Mouse (Mus musculus) CD8-positive naive resting alpha-beta T cell, adult 2 months (primary cell): ENCODE measurements around the gene Hspa5.
A peak's percentile ranks its signal among the peaks of the same experiment; 100 is the strongest.
"Not testable (repeated sequence)": the region's sequence is repeated elsewhere in the genome, so short reads cannot be mapped to it uniquely, and the experiment has no call there.

Source experiments
- DNase-seq, 2 experiments: peaks; one replicate each; pipeline ENCODE4 v3.0.0; 2022; ENCODE audit warnings: low read depth in 2 of 2, low spot score in 2 of 2

The Hspa5 gene

GRCm38 (mm10) chr2:34771368-34772226, at the start of gene Hspa5:
Hspa5 (plus strand) TSS chr2:34771970.
- peak; percentile 98 to 99 for DNase-seq

- no peak for DNase-seq
Observed at GRCm38 (mm10) chr2:34725269-34725668, 46.5 kb upstream of the Hspa5 start.

DNA sequence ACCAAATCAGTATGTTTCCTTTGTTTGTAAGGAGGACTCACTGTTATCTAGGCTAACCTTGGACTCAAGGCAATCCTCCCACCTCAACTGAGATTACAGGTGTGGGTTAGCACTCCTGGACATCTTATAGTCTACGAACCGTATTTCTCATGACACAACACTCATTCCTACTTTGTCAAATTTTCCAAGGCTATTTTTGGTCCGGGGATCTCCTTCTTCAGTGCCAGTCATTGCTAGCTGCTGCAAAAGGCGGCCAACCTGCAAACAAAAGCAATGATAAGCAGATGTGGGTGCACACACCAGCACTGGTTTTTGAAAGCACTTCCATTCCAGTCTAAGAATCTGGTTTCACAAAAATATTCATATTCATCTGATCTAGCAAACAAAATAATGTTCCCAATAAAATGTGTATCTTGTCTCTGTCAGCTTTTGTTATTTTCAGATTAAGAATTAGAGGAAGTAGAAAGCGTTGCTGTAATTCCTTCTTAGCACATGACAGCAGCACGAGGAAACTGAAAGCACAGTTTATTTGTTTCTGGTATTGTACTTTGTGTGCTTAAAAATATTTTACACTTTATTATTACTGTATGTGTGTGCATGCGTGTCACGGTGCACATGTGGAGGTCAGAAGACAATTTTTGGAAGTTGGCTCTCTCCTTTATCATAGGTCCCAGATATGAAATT, 44.6 kb upstream of the Hspa5 start:
- DNase-seq: no peak

DNA sequence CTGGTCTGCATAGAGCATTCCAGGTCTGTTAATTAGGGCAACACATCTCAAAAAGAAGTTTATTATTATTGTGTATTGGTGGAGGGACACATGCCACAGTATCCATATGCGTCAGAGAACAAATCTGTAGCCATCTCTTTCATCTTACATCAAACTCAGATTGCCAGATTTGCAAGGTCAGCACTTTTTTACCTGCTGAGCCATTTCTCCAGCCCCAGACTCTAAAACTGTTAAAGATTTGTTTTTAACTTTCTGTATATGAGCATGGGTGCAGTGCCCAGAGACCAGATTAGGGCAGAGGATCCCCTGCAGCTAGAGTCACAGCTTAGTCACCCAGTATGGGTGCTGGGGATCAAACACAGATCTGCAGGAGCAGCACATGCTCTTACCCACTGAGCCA, 35.1 kb upstream of the Hspa5 start:
- no peak for DNase-seq

DNA sequence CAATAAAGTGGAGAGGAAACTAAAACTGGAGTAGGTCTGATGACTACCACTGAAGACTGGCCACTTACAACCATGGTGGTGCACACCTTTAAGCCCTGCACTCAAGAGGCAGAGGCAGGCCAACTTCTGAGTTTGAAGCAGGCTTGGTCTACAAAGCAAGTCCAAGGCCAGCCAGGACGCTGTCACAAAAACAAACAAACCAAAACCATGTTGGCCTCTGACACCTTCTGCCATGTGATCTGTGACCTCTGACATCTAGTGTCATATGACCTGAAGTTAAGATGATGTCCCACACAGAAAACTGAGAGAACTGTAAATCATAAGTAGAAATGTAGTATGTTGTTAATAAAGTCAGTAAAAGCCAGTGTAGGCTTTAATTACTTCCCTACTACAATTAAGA, 33.9 kb upstream of the Hspa5 start:
- DNase-seq: no peak

DNA sequence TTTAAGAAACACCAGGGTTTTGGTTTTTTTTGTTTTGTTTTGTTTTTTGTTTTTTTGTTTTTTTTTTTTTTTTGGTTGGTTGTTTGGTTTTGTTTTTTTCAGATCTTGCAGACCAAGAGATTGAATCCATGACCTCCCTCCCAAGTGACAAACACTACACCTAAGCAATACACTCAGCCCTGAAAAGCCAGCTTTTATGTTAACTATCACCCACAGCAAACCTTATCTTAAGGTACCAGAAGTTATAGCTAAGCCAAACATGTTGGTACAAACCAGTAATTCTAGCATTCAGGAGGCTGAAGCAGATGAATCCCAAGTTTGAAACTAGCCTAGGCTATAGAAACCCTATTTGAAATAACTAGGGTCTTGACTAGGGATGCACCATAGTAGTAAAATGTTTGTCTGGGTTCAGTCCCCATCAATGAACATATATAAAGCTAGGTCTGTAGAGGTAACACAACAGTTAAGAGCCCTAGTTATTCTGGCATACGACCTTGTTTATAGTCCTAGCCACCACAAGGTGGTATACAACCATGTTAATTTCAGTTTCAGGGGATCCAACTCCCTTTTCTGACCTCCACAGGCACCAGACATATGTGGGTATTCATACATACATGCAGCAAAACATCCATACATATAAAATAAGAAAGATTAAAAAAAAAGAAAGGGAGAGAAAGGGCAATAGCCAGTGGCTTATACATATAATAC, 31.9 kb upstream of the Hspa5 start:
- no peak for DNase-seq

- DNase-seq: no peak
Observed at GRCm38 (mm10) chr2:34741390-34742159, 30.2 kb upstream of the Hspa5 start.

GRCm38 (mm10) chr2:34742675-34743074, 29.1 kb upstream of the Hspa5 start:
- DNase-seq: no peak

DNA sequence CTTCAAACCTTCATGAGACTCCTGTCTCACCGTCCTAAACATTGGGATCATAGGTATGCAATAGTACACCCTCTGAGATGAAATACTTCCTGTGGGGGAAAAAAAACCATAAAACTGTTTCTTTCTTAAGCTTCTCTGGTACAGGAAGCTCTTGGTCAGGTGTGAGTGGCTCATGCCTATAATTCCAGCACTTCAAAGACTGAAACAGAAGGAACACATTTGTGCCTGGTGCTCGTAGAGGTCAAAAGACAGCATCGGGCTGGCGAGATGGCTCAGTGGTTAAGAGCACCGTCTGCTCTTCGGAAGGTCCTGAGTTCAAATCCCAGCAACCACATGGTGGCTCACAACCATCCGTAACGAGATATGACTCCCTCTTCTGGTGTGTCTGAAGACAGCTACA, 27.3 kb upstream of the Hspa5 start:
- DNase-seq: peak in 1 of 2 experiments; percentile 11

DNA sequence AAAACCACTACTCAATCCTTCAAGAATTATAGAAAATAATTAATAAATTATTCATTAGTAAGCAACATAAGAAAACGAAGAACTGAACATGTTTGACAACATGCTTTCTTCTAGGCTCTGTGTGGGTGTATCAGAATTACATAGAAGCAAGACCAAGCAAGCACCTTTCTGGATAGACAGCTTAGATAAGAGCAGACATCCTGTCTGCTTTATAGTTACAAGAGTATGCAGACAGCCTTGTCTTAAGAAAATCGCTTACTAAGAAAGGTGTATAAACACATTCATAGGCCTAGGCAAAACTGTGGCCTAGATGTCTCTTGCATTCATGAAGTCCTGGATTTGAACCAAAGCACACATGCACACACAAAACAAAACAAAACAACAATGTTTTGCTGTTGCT, 26.1 kb upstream of the Hspa5 start:
- DNase-seq: no peak

GRCm38 (mm10) chr2:34748479-34748878, 23.3 kb upstream of the Hspa5 start:
- no peak for DNase-seq

DNA sequence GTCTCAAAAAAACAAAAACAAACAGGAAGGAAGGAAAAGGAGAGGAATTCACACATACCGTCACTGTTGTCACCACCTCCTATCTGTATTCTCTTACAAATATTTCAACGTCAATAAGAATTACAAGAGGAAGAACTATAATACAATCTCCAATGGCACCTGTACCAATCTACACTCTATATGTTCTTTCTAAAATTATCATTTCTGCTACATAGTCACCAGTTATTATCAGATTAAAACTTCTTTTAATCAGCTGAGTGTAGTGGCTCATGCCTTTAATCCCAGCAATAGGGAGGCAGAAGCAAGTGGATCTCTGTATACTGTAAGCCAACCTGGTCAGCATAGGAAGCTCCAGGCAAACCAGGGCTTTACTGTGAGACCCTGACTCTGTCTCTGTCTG, 21.5 kb upstream of the Hspa5 start:
- DNase-seq: no peak

DNA sequence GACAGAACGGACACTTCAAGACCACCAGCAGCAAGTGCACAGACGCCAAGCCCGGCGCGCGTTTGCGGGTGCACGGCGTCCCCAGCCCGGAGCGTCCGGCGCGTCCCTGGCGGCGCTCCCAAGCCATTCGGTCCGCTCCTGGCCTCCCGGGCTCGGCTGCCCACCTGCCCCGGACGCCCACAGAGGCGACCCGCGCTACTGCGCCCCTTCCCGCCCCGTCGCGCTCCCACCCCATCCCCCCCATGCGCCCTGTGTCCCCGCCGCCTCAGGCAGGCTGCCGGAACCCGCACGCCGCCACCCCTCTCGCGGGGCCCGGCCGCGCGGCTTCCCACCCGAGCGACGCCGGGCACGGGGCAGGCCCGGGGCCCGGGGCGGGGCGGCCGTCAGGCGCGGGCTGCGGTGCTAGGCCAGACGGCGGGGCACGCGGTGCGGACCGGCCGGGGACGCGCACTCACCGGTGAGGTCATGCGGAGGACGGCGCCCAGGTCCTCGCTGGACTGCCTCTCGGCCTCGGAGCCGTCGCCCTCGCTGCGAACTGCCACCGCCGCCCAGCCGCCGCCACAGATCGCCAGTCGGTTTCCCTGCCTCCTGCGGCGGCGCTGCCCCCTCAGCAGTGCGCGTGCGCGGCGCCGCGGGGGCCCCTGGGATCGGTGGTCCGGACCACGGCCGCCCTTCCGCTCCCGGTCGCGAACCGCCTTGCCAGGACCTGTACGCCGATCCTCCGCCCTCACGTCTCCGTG, 17.8 kb upstream of the Hspa5 start:
- DNase-seq: peak; percentile 70

DNA sequence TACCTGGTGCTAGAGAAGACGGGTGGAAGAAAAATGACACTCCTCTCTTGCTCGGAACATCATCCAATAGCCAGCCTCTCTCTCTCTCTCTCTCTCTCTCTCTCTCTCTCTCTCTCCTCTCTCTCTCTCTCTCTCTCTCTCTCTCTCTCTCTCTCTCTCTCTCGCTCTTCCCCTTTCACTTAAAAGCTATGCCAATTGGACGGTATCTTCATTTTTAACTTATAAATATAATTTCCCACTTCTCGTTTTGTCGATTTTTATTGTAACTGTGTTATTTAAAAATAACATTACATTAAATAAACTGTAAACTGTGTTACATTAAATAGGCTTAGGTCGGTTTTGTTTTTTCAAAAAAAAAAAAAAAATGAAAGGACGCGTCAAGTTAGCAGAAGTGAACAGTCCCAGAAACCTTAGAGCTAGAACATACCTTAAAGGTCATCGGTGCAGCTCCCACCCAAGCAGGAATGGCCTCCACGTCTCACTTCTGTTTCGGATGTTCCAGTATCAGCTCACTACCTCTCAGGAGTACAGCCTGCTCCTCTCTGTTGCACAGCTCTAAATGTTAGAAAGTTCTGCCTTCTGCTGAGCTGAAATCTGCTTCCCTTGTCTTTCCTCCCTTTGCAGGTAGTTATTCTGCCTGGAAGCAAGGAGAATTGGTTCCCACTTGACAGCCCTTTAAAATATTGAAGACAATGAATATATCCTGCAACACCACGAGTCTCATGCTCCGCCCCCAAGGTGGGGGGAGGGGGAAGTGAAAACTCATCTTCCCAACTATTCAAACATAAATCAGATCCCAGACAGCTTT, 17.0 kb upstream of the Hspa5 start, which contains the start of gene Gapvd1:
Gapvd1 (minus strand) TSS at position 682 of the 808 bp plus-strand sequence.
- DNase-seq: no peak

DNA sequence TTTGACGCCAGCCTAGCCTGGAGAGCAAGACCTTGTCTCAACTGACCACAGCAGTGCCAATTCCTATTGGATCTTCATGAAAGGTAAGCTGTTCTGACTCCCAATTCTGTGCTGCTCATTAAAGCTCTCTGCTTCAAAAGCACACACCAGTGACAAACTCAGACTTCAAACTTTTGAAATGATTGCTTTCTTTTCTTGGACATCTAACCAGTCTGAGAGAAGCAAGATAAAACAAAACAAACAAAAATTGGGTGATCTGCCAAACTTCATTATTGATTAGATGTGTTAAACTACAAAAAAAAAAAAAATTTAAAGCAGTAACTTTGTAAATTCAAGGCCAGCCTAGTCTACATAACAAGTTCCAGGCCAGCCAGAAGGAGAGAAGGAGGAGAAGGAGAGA, 14.4 kb upstream of the Hspa5 start:
- no peak for DNase-seq

- not testable (repeated sequence) for DNase-seq
Observed at GRCm38 (mm10) chr2:34761272-34761671, 10.5 kb upstream of the Hspa5 start.

DNA sequence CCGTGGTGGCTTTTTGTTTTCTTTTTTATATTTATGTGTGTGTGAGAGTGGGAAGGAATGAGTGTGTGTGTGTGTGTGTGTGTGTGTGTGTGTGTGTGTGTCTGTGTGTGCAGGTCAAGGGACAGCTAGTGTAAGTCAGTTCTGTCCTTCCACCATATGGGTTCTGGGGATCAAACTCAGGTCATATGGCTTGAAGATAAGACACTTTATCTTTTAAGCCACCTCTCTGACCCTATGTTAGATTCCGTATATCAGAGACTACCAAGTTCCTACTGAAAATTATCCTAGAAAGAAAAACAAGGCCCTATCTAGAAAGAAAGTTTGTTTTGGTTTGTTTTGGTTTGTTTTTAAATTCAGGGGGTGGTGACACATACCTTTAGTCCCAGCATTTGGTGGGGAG, 9.6 kb upstream of the Hspa5 start:
- DNase-seq: no peak

DNA sequence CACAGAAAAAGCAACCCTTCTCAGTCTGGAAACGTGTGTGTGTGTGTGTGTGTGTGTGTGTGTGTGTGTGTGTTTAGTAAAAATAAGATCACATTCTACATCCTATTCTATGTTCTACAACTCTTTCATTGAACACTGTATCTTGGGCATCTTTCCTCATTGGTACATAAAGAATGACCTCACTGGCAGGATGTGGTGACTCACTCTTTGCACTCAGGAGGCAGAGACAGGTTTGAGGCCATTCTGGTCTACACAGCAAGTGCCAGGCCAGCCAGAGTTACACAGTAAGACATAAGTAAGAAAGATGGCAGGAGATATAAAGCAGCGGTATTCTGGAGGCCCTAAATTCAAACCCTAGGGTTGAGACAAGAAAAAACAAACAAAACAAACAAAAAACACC, 8.9 kb upstream of the Hspa5 start:
- DNase-seq: no peak

- no peak for DNase-seq
Observed at GRCm38 (mm10) chr2:34764801-34765200, 7.0 kb upstream of the Hspa5 start.

GRCm38 (mm10) chr2:34770049-34770448, 1.7 kb upstream of the Hspa5 start:
- no peak for DNase-seq
